Mouse (Mus musculus) B cell, adult 2 months (primary cell): Measurements from ENCODE around the gene Fibcd1.

Source experiments
- DNase-seq, 2 experiments: peaks; one replicate each; pipeline ENCODE4 v3.0.0; 2022

Gene Fibcd1

DNA sequence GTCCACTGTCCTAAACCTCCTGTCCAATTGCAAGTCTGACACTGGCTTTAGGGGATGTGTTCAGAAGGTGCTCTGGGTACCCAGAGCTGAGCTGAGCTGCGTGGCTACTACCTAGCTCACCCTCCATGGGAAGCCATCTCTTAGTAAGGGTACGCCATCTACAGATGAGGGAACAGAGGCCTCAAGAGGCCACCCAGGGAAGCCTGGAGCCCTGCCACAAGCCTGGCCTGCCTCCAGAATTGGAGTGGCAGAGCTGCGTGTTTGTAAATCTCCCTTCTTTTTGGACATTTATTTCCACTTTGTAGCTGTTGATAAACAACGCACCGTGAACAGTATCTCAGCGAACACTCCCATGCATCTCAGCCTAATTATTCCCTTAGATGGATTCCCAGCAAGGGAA, 11.4 kb upstream of the Fibcd1 start:
- DNase-seq: no peak

DNA sequence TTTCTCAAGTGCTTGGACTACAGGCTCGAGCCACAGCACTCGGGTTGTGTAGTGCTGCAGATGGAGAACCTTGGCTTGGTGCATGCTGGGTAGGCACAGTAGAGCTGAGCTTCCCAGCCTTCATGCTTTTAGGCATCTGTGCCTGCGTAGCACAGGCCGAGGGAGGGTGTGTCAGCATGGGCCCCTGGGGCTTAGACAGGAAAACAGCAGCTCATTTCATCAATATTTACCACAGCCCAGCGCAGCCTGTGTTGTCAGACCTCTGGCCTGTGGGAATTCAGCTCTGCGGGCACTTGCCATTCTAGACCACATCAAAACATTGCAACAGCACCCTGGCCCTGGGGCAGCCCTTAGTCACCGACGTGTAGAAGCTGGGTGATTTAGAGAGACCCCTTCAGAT, 10.2 kb upstream of the Fibcd1 start:
- DNase-seq: no peak

- no peak for DNase-seq
Observed at GRCm38 (mm10) chr2:31850141-31850540, 4.3 kb upstream of the Fibcd1 start.

DNA sequence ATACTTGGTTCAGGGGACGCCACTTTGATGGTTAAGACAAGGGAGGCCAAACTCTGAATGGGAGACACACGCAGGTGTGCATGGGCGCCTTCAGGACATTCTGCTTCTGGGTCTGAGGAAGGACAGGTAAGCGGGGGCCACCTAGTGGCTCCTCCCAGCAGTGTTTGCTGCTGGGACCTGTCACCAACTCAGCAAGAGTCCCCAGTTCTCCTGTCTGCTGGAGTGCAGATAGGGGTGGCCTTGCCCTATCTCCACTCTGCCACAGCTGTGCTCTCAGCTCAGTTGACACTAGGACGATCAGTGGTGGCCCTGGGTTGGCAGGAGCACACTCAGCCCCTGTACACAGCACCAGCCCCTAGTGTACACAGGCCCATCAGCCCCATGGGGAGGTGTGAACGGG, 2.1 kb upstream of the Fibcd1 start:
- peak; percentile 64 to 68 for DNase-seq

GRCm38 (mm10) chr2:31846692-31847660, 1.2 kb upstream of the Fibcd1 start:
- peak in 1 of 2 experiments; percentile 13 for DNase-seq

- DNase-seq: no peak
Observed at GRCm38 (mm10) chr2:31845512-31845895, 301 bp downstream of the Fibcd1 start.

DNA sequence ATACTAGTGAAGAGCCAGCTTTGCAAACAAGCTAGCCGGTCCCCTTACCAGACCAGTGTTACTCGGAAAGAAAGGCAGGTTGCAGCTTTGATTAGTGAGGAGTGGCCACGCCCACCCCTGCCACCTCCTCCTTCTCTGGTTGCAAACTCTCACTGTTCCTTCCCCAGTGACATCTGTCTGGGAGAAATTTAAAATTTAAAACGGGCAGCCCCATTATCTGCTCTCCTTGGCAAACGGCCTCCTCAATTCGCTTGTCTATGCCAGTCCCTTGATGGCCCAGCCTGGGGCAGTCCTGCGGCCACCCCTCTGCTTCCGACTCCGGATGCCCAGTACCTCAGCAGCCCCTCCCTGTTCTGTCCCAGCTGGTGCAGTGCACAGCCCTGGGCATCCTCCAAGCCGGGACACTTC, 1.1 kb downstream of the Fibcd1 start:
- DNase-seq: no peak

DNA sequence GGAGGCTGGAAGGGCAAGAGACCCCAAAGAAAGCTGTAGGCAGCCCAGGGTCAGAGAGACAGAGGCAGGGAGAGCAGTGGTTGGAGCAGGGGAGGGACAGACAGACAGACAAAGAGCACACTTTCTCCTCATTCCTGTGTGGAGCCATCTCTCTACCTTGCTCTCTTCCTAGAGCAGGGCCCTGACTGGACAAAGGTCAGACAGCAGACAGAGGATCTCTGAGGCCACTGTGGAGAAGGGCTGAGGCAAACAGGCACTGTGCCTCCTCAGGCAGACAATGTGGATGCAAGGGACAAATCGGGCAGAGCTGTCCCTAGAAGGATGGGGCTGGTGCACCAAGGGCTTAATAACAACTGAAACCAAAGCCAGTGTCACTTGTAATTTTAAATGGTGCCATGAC, 6.9 kb downstream of the Fibcd1 start:
- DNase-seq: no peak

DNA sequence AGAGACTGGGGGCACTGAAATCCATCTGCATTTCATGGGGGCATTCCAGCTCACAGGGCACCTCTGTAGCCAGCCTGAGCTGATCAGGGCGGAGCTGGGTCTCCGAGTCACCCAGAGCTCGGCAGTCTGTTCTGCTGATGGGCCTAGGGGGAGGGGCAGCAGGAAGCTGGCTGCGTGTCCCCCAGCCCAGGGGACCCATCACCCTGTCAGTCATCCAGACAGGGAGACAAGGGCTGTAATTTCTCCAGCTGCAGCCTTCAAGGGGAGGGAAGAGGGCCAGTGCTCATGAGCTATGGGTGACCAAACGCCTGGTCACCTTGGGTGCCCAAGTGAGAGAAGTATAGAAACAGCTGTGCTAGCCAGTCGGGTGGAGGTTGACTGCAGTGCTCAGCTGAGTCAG, 8.8 kb downstream of the Fibcd1 start:
- DNase-seq: no peak

GRCm38 (mm10) chr2:31836091-31836490, 9.7 kb downstream of the Fibcd1 start:
- DNase-seq: no peak

DNA sequence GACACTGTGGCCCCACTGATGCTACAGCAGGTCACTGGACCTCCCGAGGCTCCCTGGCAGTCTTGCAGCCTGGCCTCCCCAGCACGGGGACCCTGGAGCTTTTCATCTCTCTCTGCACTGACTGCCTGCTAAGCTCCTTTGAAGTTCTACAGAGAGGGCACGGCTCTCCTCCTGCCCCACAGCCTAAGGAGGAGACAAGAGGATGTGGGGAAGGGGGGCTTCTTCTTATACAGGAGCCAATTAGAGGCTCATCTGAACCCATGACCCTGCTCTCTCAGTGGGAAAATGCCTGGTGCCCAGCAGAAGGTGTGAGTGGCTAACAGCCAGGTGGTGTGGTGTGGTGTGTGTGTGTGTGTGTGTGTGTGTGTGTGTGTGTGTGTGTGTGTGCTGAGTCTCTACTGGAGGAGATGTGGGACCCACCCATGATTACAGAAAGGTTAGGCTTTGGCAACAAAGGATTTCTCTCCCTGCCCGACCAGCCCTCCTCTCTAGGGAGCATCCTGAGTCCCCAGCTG, 17.4 kb downstream of the Fibcd1 start:
- DNase-seq: no peak

DNA sequence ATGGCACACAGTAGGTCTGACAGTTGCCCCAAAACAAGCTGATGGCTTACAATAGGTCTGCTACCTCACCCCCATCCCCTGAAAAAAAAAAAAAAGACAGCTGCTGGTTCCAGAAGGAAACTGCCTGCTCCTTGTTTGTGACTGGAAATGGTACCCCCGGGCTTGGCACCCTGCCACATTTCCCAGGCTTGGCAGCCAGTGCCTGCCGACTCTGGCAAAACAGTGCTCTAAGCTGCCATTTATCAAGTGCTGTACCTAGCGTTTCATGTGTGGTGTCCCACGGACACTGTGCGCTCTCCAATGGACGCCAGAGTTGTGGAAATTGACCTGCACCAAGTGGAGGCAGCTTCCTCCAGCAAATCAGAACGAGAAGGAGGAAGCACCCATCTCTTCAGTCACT, 17.9 kb downstream of the Fibcd1 start:
- no peak for DNase-seq

- DNase-seq: no peak
Observed at GRCm38 (mm10) chr2:31826094-31827085, 19.4 kb downstream of the Fibcd1 start.

GRCm38 (mm10) chr2:31825469-31825911, 20.3 kb downstream of the Fibcd1 start:
- DNase-seq: no peak

DNA sequence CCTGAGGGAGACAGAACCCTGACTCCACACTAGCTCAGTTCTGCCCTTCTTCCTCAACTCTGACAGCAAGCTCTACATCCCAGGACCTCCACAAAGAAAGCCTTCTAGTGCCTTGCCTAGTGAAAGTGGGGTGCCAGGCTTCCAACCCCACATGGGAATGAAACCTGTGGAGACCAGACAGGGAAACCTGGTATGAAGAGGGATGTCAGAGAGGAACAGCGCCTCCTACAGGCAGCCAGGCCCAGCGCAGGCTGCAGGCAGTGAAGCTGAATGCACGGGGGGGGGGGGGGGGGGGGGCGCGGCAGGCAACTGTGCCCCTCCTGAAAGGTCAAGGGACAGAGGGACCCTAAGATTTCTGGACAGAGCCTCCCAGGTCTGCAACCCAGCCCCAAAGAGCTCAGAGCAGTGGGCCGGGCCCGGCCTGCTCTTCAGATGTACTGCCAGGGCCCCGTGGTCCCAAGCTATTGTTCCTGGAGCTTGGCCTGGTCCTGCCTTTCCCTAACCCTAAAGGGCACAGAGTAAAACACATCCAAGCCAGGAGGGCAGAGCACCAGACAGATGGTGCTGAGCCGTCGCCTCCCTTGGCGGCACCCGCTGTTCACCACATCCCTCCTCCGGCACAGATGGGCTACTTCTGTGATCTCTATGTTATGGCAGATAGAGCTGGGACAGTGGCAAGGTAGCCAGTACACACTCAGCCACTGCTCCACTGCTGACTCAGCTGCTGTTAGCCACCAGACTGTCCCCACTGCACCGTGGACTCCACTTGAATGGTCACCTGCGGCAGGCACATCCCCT, 21.7 kb downstream of the Fibcd1 start:
- DNase-seq: peak; percentile 71 to 72

DNA sequence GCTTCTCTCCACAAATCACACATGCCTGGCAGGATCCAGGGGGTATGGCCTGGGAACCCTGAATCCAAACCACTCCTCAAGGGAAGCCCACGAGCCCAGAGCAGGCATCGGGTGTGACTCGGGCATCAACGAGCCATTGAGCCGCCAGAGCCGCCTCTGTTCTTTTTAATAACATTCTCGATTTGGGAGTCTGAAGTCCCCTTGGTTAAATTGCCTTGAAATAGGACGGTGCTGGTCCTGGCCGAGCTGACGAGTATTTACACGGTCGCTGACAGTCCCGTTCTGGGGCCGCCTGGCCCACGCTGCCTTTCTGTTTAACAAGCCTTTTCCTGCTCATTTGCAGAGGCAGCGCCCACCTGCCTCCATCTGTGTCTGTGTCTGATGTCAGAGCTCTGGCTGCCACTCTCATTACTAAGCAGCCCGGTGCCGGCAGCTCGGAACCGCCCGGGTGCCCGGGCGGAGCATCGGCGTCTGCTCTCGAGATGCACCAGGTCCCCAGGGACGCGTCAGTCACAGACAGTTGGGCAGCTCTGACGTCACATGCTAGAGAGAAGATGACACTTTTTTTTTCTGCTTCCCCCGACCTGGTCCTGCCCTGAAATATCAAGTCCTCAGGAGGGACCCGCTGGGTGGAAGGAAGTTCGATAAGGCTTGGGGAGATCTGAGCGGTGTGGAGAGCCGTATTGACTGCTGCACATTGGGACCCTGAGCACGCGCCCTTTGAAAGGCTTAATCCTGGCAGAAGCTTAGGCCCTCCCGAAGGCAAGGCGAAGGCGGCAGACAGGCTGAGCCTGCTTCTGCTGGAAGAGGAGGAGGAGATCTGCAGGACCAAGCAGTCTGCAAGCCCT, 23.1 kb downstream of the Fibcd1 start:
- DNase-seq: peak; percentile 94 to 96

- DNase-seq: peak; percentile 88 to 89
Observed at GRCm38 (mm10) chr2:31815367-31815766, 30.4 kb downstream of the Fibcd1 start.

GRCm38 (mm10) chr2:31814699-31815098, 31.1 kb downstream of the Fibcd1 start:
- DNase-seq: no peak

- no peak for DNase-seq
Observed at GRCm38 (mm10) chr2:31813641-31814040, 32.2 kb downstream of the Fibcd1 start.

DNA sequence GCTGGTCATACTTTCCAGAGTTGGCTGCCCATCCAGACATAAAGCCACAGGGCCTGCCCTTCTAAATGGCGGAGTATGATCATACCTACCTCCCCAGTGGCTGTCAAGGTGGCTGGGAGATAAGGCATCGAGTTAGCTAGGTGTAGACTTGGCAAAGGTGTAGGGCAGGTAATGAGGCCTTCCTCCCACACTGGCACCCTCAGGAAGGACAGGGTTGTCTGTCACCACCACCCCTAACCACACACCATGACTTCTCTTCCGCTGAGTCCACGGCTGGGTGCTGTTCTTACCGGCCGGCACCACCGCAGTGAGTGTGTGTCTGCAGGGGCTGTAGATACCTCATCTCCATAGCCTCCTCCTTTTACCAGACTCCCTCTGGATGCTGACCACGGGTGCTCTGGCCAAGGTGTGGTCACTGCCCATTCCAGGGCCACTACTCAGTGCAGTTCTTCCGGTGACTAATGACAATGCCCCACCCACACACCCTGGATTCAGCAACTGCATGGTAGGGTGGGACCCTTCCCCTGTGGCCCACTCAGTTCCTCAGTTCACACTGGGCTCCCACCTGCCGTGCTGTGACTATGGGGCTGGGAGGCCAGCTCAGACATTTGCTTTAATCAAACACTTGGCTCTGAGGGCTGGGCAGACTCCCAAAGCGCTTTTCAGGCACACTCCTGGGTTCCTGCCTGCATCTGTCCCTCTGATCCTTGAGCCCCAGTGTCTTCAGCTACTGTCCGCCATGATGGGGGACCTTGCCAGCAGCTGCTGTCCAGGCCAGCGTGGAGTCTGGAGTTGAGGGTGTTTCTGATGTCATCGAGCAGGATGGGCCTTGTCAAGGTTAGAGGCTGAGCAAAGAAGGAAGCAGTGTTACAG, 34.5 kb downstream of the Fibcd1 start:
- peak; percentile 43 to 59 for DNase-seq
